Mouse (Mus musculus): ENCODE results near the gene Snapc5.

DNA sequence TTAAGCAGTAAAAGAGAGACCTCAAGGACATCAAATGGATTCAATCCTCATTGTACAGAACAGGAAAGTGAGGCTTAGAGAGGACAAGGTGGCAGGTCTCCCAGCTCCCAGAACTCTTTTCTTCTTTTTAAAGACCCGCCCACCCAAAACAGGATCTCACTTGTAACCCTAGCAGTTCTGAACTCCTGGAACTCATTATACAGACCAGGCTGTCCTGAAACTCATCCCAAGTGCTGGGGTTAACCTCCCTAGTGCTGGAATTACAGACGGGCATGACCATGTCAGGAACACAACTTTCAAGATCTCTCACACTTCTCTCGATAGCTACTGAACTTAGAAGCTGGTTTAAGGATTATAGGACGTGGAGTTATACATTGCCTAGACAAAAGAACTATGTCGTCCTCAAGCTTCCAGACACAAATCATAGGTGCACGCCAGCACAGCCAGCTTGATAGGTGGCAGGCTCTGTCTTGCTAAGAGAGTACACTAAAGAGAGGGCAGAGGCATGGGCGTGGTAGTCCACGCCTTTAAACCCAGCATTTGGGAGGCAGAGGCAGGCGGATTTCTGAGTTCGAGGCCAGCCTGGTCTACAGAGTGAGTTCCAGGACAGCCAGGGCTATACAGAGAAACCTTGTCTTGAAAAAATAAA, 40.8 kb downstream of the Snapc5 start:
- TF ChIP-seq POLR2A (IDR thresholded peaks at IDR 0.05; ENCODE audit: extremely low read depth, insufficient read depth, low read length), result no peak
- no peak for TF ChIP-seq CTCF (IDR thresholded peaks at IDR 0.05; ENCODE audit: low read depth, low read length)
